Mouse (Mus musculus) kidney, adult 2 months (tissue): ENCODE measurements around the gene Cox7a2l.

ENCODE experiments used
- CTCF ChIP-seq: fragments of 200-500 bp; conservative IDR thresholded peaks from 2 replicates; pipeline ENCODE4 v1.5.1; 2011; ENCODE audit warnings: low read depth, mild to moderate bottlenecking, control low read depth, low read length, moderate library complexity, mixed read lengths; ENCODE audit not compliant: insufficient read depth, insufficient read length
- POLR2A ChIP-seq: fragments of 200-500 bp; IDR thresholded peaks from one replicate; pipeline ENCODE4 v1.6.1; 2011; ENCODE audit warnings: low read depth, low read length, control low read depth

DNA sequence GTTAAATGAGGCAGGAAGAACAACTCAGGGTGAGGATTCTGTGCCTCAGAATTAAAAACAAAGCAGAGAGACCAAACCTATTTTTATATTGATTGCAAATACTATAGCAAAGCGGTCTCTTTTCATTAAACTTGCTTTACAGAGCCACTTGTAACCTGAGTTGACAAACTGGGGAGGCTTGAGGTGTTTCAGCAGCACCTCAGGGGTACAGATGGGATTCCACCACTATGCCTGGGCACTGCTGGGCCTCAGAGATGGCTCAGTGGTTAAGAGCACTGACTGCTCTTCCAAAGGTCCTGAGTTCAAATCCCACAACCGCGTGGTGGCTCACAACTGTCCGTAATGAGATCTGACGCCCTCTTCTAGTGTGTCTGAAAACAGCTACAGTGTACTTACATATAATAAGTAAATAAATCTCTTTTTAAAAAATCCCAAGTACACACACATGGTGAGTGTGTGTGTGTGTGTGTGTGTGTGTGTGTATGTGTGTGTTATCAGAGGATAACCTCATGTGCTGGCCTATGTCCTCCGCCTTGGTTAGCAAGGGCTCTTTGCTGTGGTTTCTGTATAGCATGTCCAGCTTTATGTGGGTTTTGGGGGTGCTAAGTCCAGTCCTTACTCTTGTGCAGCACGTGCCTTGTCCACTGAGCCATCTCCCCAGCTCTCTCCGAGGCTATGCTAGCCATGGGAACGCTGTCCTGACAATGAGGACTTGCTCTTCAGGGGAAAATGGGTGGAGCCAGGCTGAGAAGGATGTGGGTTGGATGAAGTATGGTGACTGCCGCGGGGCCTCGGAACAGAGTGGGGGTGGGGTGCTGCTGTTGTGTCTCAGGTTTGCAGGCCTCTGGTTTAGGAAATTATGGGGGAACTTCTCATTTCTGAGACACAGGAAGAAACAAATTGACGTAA is 9.7 kb upstream of the Cox7a2l start:
- no peak for TF ChIP-seq CTCF
- no peak for TF ChIP-seq POLR2A
